Mouse (Mus musculus) MEL (cell line): ENCODE data around the gene Lama1. TPM values are rescaled to one million over a fixed set of nuclear protein-coding genes. Genes with fewer than 3 reads are reported as not detected.

Source experiments
- DNase-seq: peaks from one replicate; pipeline ENCODE4 v3.0.0; 2011; ENCODE audit warnings: low read depth, low spot score
- H3K27ac ChIP-seq: 2 replicates; pipeline ENCODE4 v1.5.1; 2012; ENCODE audit warnings: low read depth, mild to moderate bottlenecking, control low read depth, low read length, moderate library complexity; ENCODE audit not compliant: control insufficient read depth
- H3K27me3 ChIP-seq, 2 experiments: fragments of 150-350 bp in 1 of 2; sonication (generic) in 1 of 2; 2 replicates each; pipeline ENCODE4 v1.6.1; 2012; ENCODE audit warnings: low read length in 2 of 2, mild to moderate bottlenecking in 2 of 2, improper control_type of control experiment in 1 of 2, moderate library complexity in 1 of 2; ENCODE audit not compliant: insufficient read depth in 2 of 2, control insufficient read depth in 1 of 2
- H3K36me3 ChIP-seq, 2 experiments: 2 replicates each; pipeline ENCODE4 v1.6.1; 2012 to 2014; ENCODE audit warnings: low read length in 2 of 2, improper control_type of control experiment in 1 of 2, inconsistent platforms in 1 of 2, mild to moderate bottlenecking in 1 of 2; ENCODE audit not compliant: insufficient read depth in 2 of 2, control insufficient read depth in 1 of 2
- H3K4me1 ChIP-seq, 2 experiments: fragments of 150-350 bp in 1 of 2; sonication (generic) in 1 of 2; 2 replicates each; pipeline ENCODE4 v1.6.1; 2012; ENCODE audit warnings: low read length in 2 of 2, improper control_type of control experiment in 1 of 2, mild to moderate bottlenecking in 1 of 2; ENCODE audit not compliant: insufficient read depth in 2 of 2, control insufficient read depth in 1 of 2
- H3K4me3 ChIP-seq, 2 experiments: fragments of 150-350 bp in 1 of 2; sonication (generic) in 1 of 2; 2 replicates each; pipeline ENCODE4 v1.5.1; 2012; ENCODE audit warnings: low read depth in 2 of 2, low read length in 2 of 2, mild to moderate bottlenecking in 2 of 2, moderate library complexity in 2 of 2, control low read depth in 1 of 2, improper control_type of control experiment in 1 of 2; ENCODE audit not compliant: control insufficient read depth in 1 of 2, insufficient read depth in 1 of 2
- H3K79me2 ChIP-seq: 2 replicates; pipeline ENCODE4 v1.6.1; 2012; ENCODE audit warnings: mild to moderate bottlenecking, low read length, moderate library complexity; ENCODE audit not compliant: control insufficient read depth, poor library complexity, insufficient read depth
- H3K9ac ChIP-seq: 2 replicates; pipeline ENCODE4 v1.6.1; 2012; ENCODE audit warnings: low read depth, mild to moderate bottlenecking, control low read depth, low read length, moderate library complexity; ENCODE audit not compliant: control insufficient read depth, poor library complexity, severe bottlenecking
- H3K9me3 ChIP-seq: fragments of 150-350 bp; sonication (generic); replicated peaks from 2 replicates; pipeline ENCODE4 v1.6.1; 2012; ENCODE audit warnings: mild to moderate bottlenecking, low read length, improper control_type of control experiment, moderate library complexity; ENCODE audit not compliant: insufficient read depth
- BHLHE40 ChIP-seq: IDR thresholded peaks from 2 replicates; pipeline ENCODE4 v1.6.1; 2012; ENCODE audit warnings: low read depth, mild to moderate bottlenecking, inconsistent platforms, low read length, improper control_type of control experiment, borderline replicate concordance
- CHD2 ChIP-seq: IDR thresholded peaks from 2 replicates; pipeline ENCODE4 v1.6.1; 2011; ENCODE audit warnings: low read length, improper control_type of control experiment
- EP300 ChIP-seq, 2 experiments: IDR thresholded peaks; 2 replicates each; pipeline ENCODE4 v1.6.1; 2011; ENCODE audit warnings: improper control_type of control experiment in 2 of 2, low read length in 2 of 2, low read depth in 1 of 2, mild to moderate bottlenecking in 1 of 2
- GABPA ChIP-seq: IDR thresholded peaks from 2 replicates; pipeline ENCODE4 v1.6.1; 2012; ENCODE audit warnings: low read depth, mild to moderate bottlenecking, inconsistent platforms, low read length, improper control_type of control experiment, moderate library complexity
- HCFC1 ChIP-seq: IDR thresholded peaks from 2 replicates; pipeline ENCODE4 v1.6.1; 2012; ENCODE audit warnings: low read depth, mild to moderate bottlenecking, inconsistent platforms, low read length, improper control_type of control experiment, moderate library complexity
- MAFK ChIP-seq: IDR thresholded peaks from 2 replicates; pipeline ENCODE4 v1.6.1; 2011; ENCODE audit warnings: low read depth, mild to moderate bottlenecking, low read length, improper control_type of control experiment, borderline replicate concordance
- MAX ChIP-seq: IDR thresholded peaks from 2 replicates; pipeline ENCODE4 v1.6.1; 2011; ENCODE audit warnings: low read length, improper control_type of control experiment
- MAZ ChIP-seq: IDR thresholded peaks from 2 replicates; pipeline ENCODE4 v1.6.1; 2012; ENCODE audit warnings: low read depth, mild to moderate bottlenecking, inconsistent platforms, low read length, improper control_type of control experiment
- MYB ChIP-seq: IDR thresholded peaks from 2 replicates; pipeline ENCODE4 v1.6.1; 2011; ENCODE audit warnings: mild to moderate bottlenecking, low read depth, low read length, improper control_type of control experiment
- NELFE ChIP-seq: IDR thresholded peaks from 2 replicates; pipeline ENCODE4 v1.6.1; 2011; ENCODE audit warnings: low read depth, low read length, improper control_type of control experiment
- NRF1 ChIP-seq: IDR thresholded peaks from 2 replicates; pipeline ENCODE4 v1.6.1; 2014; ENCODE audit warnings: low read depth, mild to moderate bottlenecking, inconsistent platforms, low read length, improper control_type of control experiment, moderate library complexity; ENCODE audit not compliant: poor library complexity, insufficient read depth, severe bottlenecking
- RCOR1 ChIP-seq: IDR thresholded peaks from 2 replicates; pipeline ENCODE4 v1.6.1; 2012; ENCODE audit warnings: low read depth, mild to moderate bottlenecking, inconsistent platforms, low read length, improper control_type of control experiment
- SMC3 ChIP-seq: IDR thresholded peaks from 2 replicates; pipeline ENCODE4 v1.6.1; 2011; ENCODE audit warnings: low read depth, low read length, improper control_type of control experiment
- TBP ChIP-seq: IDR thresholded peaks from 2 replicates; pipeline ENCODE4 v1.8.0; 2011; ENCODE audit warnings: low read depth, low read length, improper control_type of control experiment
- USF2 ChIP-seq, 2 experiments: IDR thresholded peaks; 2 replicates each; pipeline ENCODE4 v1.6.1; 2011 to 2012; ENCODE audit warnings: improper control_type of control experiment in 2 of 2, low read length in 2 of 2, borderline replicate concordance in 1 of 2, inconsistent platforms in 1 of 2, low read depth in 1 of 2, mild to moderate bottlenecking in 1 of 2; ENCODE audit not compliant: insufficient read depth in 1 of 2
- ZMIZ1 ChIP-seq: IDR thresholded peaks from 2 replicates; pipeline ENCODE4 v1.6.1; 2012; ENCODE audit warnings: low read depth, mild to moderate bottlenecking, inconsistent platforms, low read length, improper control_type of control experiment, moderate library complexity
- ZNF384 ChIP-seq: IDR thresholded peaks from 2 replicates; pipeline ENCODE4 v1.6.1; 2012; ENCODE audit warnings: low read depth, mild to moderate bottlenecking, inconsistent platforms, low read length, improper control_type of control experiment
- polyA plus RNA-seq, 2 experiments: library from polyadenylated mRNA; stranded (reverse) in 1 of 2; unstranded in 1 of 2; fragments of >175 nt in 1 of 2; fragments of >200 nt in 1 of 2; gene quantifications; 2 replicates each; pipeline versions ENCODE4 v1.2.1 to v1.2.4; 2012; ENCODE audit warnings: low replicate concordance in 2 of 2, low read depth in 1 of 2; ENCODE audit not compliant: insufficient read length in 2 of 2, insufficient read depth in 1 of 2, missing spikeins in 1 of 2
- total RNA-seq: library from RNA; depleted of rRNA; stranded (reverse); fragments of 300-350 nt; gene quantifications from 2 replicates; pipeline ENCODE4 v1.2.3, GENCODE M21; 2012

Lama1 gene
- total and polyA plus RNA-seq, 3 experiments = not detected

GRCm38 (mm10) chr17:67816916-67817315 lies 119.9 kb downstream of the Lama1 start:
- Histone ChIP-seq H3K9ac (no peak overlapping the region), H3K9me3 (no peaks in the 10 kb centered on the region)
- no peak for TF ChIP-seq EP300 (IDR thresholded peaks at IDR 0.05; ENCODE audit: low read depth in 1 of 2, low read length in 2 of 2)
- TF ChIP-seq ZMIZ1 = no peak
- TF ChIP-seq NRF1 = no peak
- TF ChIP-seq MAFK = no peak
- TF ChIP-seq CHD2 = no peak
- no peak for TF ChIP-seq RCOR1
- TF ChIP-seq MAZ = no peak
- no peak for TF ChIP-seq HCFC1
- no peak for TF ChIP-seq MAX
- TF ChIP-seq MYB = no peak
- no peak for TF ChIP-seq TBP
- no peak for TF ChIP-seq GABPA
- no peak for TF ChIP-seq NELFE
- TF ChIP-seq ZNF384 = no peak
- TF ChIP-seq SMC3 = no peak
- TF ChIP-seq BHLHE40 = no peak
- no peak for TF ChIP-seq USF2 (IDR thresholded peaks at IDR 0.05; ENCODE audit: borderline replicate concordance in 1 of 2, insufficient read depth in 1 of 2, low read depth in 1 of 2, low read length in 2 of 2)
- TF ChIP-seq, all 39 proteins: peak for 0
- H3K79me2 ChIP-seq = no peaks in the 10 kb centered on the region
- no peaks in the 10 kb centered on the region for H3K36me3 ChIP-seq
- no peak for DNase-seq
- H3K4me1 ChIP-seq = no peaks in the 10 kb centered on the region
- H3K27me3 ChIP-seq = no peaks in the 10 kb centered on the region
- no peak overlapping the region for H3K4me3 ChIP-seq
- no peak overlapping the region for H3K27ac ChIP-seq

GRCm38 (mm10) chr17:67827431-67827830 lies 130.4 kb downstream of the Lama1 start:
- no peak overlapping the region for H3K27ac ChIP-seq
- no peaks in the 10 kb centered on the region for H3K4me1 ChIP-seq
- H3K4me3 ChIP-seq = no peak overlapping the region
- H3K9me3 ChIP-seq = no peaks in the 10 kb centered on the region
- no peaks in the 10 kb centered on the region for H3K79me2 ChIP-seq
- no peaks in the 10 kb centered on the region for H3K27me3 ChIP-seq
- H3K9ac ChIP-seq = no peak overlapping the region
- no peaks in the 10 kb centered on the region for H3K36me3 ChIP-seq
- no peak for DNase-seq
- TF ChIP-seq HCFC1 = no peak
